Mouse (Mus musculus) midbrain, postnatal 0 days (tissue): ENCODE results near the gene Ppil2. TPM values are rescaled to one million over a fixed set of nuclear protein-coding genes. Genes with fewer than 3 reads are reported as not detected.
A peak's percentile ranks its signal among the peaks of the same experiment; 100 is the strongest.

Experiments
- ATAC-seq: fragments of 200-750 bp; cut with Nextera tagmentation; 2 replicates; pipeline ENCODE4 v1.8.0; 2017; ENCODE audit warnings: moderate number of reproducible peaks, mild to moderate bottlenecking, moderate TSS enrichment, moderate library complexity; ENCODE audit not compliant: low FRiP score
- DNase-seq: peaks from one replicate; pipeline ENCODE4 v3.0.0-alpha.2; 2015; ENCODE audit warnings: low spot score
- H3K27ac ChIP-seq: fragments of 300-500 bp; sonication (generic); 2 replicates; pipeline ENCODE4 v1.5.1; 2014; ENCODE audit warnings: low read depth, mild to moderate bottlenecking, low read length, mixed read lengths
- H3K27me3 ChIP-seq: fragments of 300-500 bp; sonication (generic); 2 replicates; pipeline ENCODE4 v1.6.1; 2014; ENCODE audit warnings: low read length, control low read depth, mixed read lengths; ENCODE audit not compliant: insufficient read depth
- H3K36me3 ChIP-seq: fragments of 300-500 bp; sonication (generic); 2 replicates; pipeline ENCODE4 v1.6.1; 2014; ENCODE audit warnings: low read length, control low read depth, mixed read lengths; ENCODE audit not compliant: insufficient read depth
- H3K4me1 ChIP-seq: fragments of 300-500 bp; sonication (generic); 2 replicates; pipeline ENCODE4 v1.6.1; 2014; ENCODE audit warnings: mild to moderate bottlenecking, control low read depth, antibody characterized with exemption, low read length, mixed read lengths; ENCODE audit not compliant: insufficient read depth
- H3K4me2 ChIP-seq: fragments of 300-500 bp; sonication (generic); 2 replicates; pipeline ENCODE4 v1.6.1; 2014; ENCODE audit warnings: low read depth, mild to moderate bottlenecking, low read length, mixed read lengths; ENCODE audit not compliant: poor library complexity, severe bottlenecking
- H3K4me3 ChIP-seq: fragments of 300-500 bp; sonication (generic); 2 replicates; pipeline ENCODE4 v1.5.1; 2014; ENCODE audit warnings: low read depth, mild to moderate bottlenecking, low read length, moderate library complexity
- H3K9ac ChIP-seq: fragments of 300-500 bp; sonication (generic); replicated peaks from 2 replicates; pipeline ENCODE4 v1.6.1; 2014; ENCODE audit warnings: mild to moderate bottlenecking, low read length, moderate library complexity, mixed read lengths; ENCODE audit not compliant: poor library complexity, severe bottlenecking
- H3K9me3 ChIP-seq: fragments of 300-500 bp; sonication (generic); 2 replicates; pipeline ENCODE4 v1.6.1; 2016; ENCODE audit warnings: low read length, control low read depth
- CTCF ChIP-seq: IDR thresholded peaks from 2 replicates; pipeline ENCODE4 v1.5.1; 2016; ENCODE audit warnings: antibody characterized with exemption, mild to moderate bottlenecking
- WGBS: fragments of 180-500 bp; shearing (Covaris S2); extraction: QIAGEN DNeasy Blood & Tissue Kit; methylation state at CpG from one replicate; pipeline ENCODE4 v1.1.7; 2014; 5-methylcytosine and 5-hydroxymethylcytosine counted together
- polyA plus RNA-seq: library from polyadenylated mRNA; unstranded; fragments of >200 nt; fragmentation: Nextera tagmentation; extraction: Ambion mirVana; gene quantifications from 2 replicates; pipeline ENCODE4 v1.2.1, GENCODE M21; 2015
- total RNA-seq: library from RNA; depleted of rRNA; stranded (reverse); fragments of >200 nt; gene quantifications from 2 replicates; pipeline ENCODE4 v1.2.3, GENCODE M21; 2014

Gene Ppil2
- total and polyA plus RNA-seq, 2 experiments from 2014 or later = 88.2 to 100 TPM

DNA sequence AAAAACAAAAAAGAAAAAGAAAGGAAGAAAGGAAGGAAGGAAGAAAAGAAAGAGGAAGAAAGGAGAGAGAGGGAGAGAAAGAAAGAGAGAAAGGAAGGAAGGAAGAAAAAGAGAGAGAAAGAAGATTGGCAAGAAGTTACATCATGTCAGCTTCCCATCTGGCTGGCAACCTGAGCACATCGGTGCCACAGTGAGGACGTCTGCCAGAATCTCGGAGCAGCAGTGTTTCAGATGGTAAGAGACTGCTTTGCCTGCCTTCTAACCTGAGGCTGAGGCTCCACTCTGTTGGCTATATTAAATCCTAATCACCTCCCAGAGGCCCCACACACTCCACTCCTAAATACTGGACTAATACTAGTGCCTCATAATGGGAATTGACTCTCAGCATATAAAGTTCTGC lies 57.2 kb downstream of the Ppil2 start:
- no peak for TF ChIP-seq CTCF
- Histone ChIP-seq H3K4me2 (no peak overlapping the region), H3K9ac (no peak overlapping the region), H3K4me3 (no peak overlapping the region), H3K27ac (no peak overlapping the region), H3K9me3 (no peaks in the 10 kb centered on the region), H3K36me3 (0 out of 2 replicates have a peak, but pooled peaks cover 4% of the 10 kb centered on the region), H3K27me3 (no peaks in the 10 kb centered on the region), H3K4me1 (no peaks in the 10 kb centered on the region)
- DNase-seq = peak; percentile 45
- 66% methylated on average over 3 of the region's 3 CpGs for WGBS
- ATAC-seq = no peak

DNA sequence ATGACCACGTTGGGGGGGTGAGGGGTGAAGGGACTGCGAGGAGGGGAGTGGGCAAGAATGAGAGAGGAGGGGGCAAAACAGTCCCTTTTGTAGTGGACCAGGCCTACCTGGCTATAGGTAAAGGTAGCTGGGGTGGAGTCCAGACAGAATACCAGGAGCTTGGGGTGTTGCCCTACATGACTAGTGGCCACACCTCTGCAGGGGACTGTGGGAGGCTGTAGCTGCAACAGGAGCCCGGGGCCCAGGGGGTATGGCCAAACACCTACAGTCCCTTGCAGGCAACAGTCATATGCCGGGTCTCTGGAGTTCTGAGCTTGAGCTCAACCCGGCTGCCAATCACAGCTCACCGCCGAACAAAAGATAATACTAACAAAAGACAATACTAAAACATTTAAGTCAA lies 59.0 kb downstream of the Ppil2 start:
- no peak for ATAC-seq

GRCm38 (mm10) chr16:17049886-17050285 lies 61.2 kb downstream of the Ppil2 start:
- Histone ChIP-seq H3K4me2 (no peak overlapping the region), H3K4me1 (no peaks in the 10 kb centered on the region), H3K36me3 (peaks cover 12% of the 10 kb centered on the region; the same call in 1 of the 2 replicates), H3K4me3 (no peak overlapping the region), H3K9ac (no peak overlapping the region), H3K27ac (no peak overlapping the region), H3K27me3 (no peaks in the 10 kb centered on the region), H3K9me3 (no peaks in the 10 kb centered on the region)
- TF ChIP-seq CTCF = no peak
- no peak for ATAC-seq
- WGBS = 94% methylated on average over 1 of the region's 1 CpGs
- DNase-seq = no peak

More for the DNA sequence above, 59.0 kb downstream of the Ppil2 start:
- Histone ChIP-seq H3K4me2 (no peak overlapping the region), H3K4me3 (no peak overlapping the region), H3K27ac (no peak overlapping the region), H3K4me1 (no peaks in the 10 kb centered on the region), H3K36me3 (peaks cover 6% of the 10 kb centered on the region; the same call in 1 of the 2 replicates), H3K9ac (no peak overlapping the region), H3K9me3 (no peaks in the 10 kb centered on the region), H3K27me3 (no peaks in the 10 kb centered on the region)
- no peak for DNase-seq
- no peak for TF ChIP-seq CTCF
- WGBS = 85% methylated on average over 7 of the region's 7 CpGs

DNA sequence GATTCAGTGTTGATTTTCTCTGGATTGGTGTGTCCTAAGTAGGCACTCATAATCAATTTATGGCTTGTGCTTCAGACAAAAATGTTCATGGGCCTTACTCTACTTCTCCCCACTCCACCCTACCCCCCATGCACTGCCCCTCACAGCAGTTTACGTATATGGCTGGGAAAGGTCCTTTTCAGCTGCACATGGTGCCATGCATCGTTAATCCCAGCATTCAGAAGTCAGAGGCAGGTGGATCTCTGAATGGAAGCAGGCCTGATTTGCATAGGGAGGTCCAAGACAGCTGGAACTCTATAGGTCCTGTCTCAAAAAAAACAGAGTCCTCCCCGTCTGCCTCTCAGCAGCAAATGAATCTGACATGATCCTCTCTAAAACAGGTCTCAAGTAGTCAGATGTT lies 65.8 kb downstream of the Ppil2 start:
- TF ChIP-seq CTCF = no peak
- H3K9ac ChIP-seq = no peak overlapping the region
- DNase-seq (no peak), ATAC-seq (no peak)
- H3K4me2 ChIP-seq = no peak overlapping the region
- no peaks in the 10 kb centered on the region for H3K27me3 ChIP-seq
- H3K9me3 ChIP-seq = no peaks in the 10 kb centered on the region
- peaks cover 31% of the 10 kb centered on the region for H3K36me3 ChIP-seq
- H3K4me1 ChIP-seq = no peaks in the 10 kb centered on the region
- 21% methylated on average over 3 of the region's 3 CpGs for WGBS
- H3K27ac ChIP-seq = no peak overlapping the region
- H3K4me3 ChIP-seq = no peak overlapping the region

- TF ChIP-seq CTCF = no peak
- 82% methylated on average over 3 of the region's 3 CpGs for WGBS
- no peak overlapping the region for H3K9ac ChIP-seq
- H3K36me3 ChIP-seq = peaks cover 31% of the 10 kb centered on the region
- no peaks in the 10 kb centered on the region for H3K27me3 ChIP-seq
- DNase-seq = no peak
- no peak overlapping the region for H3K4me2 ChIP-seq
- no peak overlapping the region for H3K27ac ChIP-seq
- H3K9me3 ChIP-seq = no peaks in the 10 kb centered on the region
- ATAC-seq = no peak
- H3K4me3 ChIP-seq = no peak overlapping the region
- no peaks in the 10 kb centered on the region for H3K4me1 ChIP-seq
Measured at GRCm38 (mm10) chr16:17044320-17044719, 66.7 kb downstream of the Ppil2 start.

DNA sequence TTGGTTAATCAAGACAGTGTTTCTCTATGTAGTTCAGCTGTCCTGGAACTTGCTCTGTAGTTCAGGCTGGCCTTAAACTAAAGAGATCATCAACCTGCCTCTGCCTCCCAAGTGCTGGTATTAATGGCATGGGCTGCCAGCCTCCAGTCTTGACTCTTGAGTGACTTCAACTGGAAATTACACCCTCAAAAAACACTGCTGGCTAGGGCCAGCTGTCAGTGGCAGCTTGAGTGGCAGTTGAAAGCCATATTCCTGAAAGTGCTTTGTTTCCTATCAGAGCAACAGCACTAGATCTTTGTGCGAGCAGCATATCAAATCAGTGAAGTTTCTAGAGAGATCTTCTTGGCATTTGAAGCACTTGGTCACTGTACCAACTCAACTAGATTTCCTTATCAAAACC lies 69.6 kb downstream of the Ppil2 start:
- Histone ChIP-seq H3K4me1 (no peaks in the 10 kb centered on the region), H3K9ac (no peak overlapping the region), H3K4me3 (no peak overlapping the region), H3K36me3 (peaks cover 45% of the 10 kb centered on the region), H3K27me3 (no peaks in the 10 kb centered on the region), H3K27ac (no peak overlapping the region), H3K9me3 (no peaks in the 10 kb centered on the region), H3K4me2 (no peak overlapping the region)
- WGBS = 83% methylated on average over 1 of the region's 1 CpGs
- ATAC-seq = no peak
- TF ChIP-seq CTCF = no peak
- no peak for DNase-seq
